Mouse (Mus musculus) erythroblast, embryonic 14.5 days (primary cell): Measurements from ENCODE around the gene Tpcn1.

Source experiments
- GATA1 ChIP-seq: IDR thresholded peaks from 2 replicates; pipeline ENCODE4 v1.6.1; 2012; ENCODE audit warnings: low read length, inconsistent platforms, mixed read lengths
- TAL1 ChIP-seq: IDR thresholded peaks from 3 replicates; pipeline ENCODE4 v1.6.1; 2012; ENCODE audit warnings: low read length, inconsistent platforms, mixed read lengths

- no peak for TF ChIP-seq TAL1
- no peak for TF ChIP-seq GATA1
Measured at GRCm38 (mm10) chr5:120604839-120605238, 16.4 kb upstream of the Tpcn1 start.
